Mouse (Mus musculus): ENCODE data around the gene Agap1.

GRCm38 (mm10) chr1:89581766-89582125, 127.1 kb downstream of the Agap1 start:
- no peak for TF ChIP-seq CTCF (IDR thresholded peaks at IDR 0.05)
- no peak for TF ChIP-seq EP300 (IDR thresholded peaks at IDR 0.05)
